Mouse (Mus musculus): ENCODE measurements at regions not wholly inside any gene's neighbourhood (a gene's known extent, or its start where the extent isn't known, plus 50 kb on each side); places are given as distances from the start of the nearest gene placed in this dataset.
A peak's percentile ranks its signal among the peaks of the same experiment; 100 is the strongest.
"Not testable (repeated sequence)": the region's sequence is repeated elsewhere in the genome, so short reads cannot be mapped to it uniquely, and the experiment has no call there.

- no peak for DNase-seq
These were observed 393.0 kb upstream of the Slc39a10 start for GRCm38 (mm10) chr1:47285639-47286038.

GRCm38 (mm10) chr1:47278321-47279020 is 385.8 kb upstream of the Slc39a10 start:
- no peak for DNase-seq

DNA sequence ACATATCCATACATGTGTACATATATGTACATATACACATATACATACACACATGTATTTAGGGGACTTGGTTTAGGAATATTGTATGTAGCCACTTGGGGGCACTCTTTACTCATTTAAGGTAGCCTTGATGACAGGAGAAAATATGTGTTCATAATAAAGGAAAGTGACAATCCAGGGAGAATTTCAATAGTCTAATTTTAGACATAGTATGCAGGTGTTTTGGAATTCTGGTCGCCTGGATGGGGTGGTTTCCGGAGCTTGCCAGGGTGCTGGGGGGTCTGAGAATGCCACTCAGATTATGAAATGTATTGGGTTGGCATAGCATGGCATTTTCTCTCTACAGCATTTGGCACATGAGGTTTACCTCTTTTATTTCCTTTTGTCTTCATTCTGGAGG is 385.2 kb upstream of the Slc39a10 start:
- DNase-seq: peak in 1 of 2 experiments; percentile 2

- no peak for DNase-seq
These were observed 379.5 kb upstream of the Slc39a10 start for GRCm38 (mm10) chr1:47272131-47272530.

DNA sequence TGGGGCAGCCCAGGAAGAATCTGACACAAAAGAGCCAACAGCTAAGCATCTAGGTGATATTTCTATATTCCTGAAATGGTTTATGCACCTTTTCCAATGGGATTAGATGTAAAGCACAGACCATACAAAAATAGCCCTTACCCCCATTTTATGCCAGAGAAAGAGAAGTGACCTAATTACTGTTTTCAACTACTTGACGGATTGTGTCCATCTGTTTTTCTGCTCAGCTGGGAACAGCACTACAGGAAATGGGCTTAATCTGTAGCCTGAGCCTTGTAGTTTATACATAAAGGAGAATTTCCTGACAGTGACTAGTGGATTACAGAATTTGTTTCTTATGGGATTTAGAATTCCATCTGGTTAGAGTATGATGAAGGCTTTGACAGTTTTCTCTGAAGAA is 371.0 kb upstream of the Slc39a10 start:
- DNase-seq: no peak

DNA sequence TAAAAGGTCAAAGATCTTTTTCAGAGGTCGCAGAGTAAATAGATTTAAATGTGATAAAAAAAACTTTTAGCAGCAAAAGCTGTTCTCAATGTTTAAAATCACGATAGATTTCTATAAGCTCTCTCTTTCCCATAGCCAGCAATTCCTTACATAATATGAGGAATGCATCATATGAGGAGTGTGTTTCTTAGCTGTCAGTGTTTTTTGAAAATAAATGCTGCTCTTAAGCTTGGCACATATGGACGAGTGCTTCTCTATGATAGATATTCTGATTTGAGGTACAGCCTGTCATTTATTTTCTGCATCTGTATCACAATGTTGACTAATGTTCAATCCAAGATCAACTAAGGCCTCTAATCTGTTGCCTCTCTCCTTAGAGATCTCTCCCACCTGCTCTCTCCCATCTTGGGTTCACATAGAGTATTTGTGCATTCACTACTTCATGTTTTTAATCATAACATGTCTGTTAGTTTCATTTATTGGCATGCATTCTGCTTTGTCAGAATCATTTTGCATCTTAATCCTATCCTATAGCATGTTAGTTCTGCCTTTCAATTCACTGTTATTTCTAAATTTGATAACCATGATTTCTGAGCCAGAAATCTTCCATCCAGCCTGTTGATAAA is 369.0 kb upstream of the Slc39a10 start:
- no peak for DNase-seq

- DNase-seq: not testable (repeated sequence)
These were observed 358.1 kb upstream of the Slc39a10 start for GRCm38 (mm10) chr1:47250706-47251105.

- no peak for DNase-seq
These were observed 324.4 kb upstream of the Slc39a10 start for GRCm38 (mm10) chr1:47217088-47217487.

- no peak for DNase-seq
These were observed 323.9 kb upstream of the Slc39a10 start for GRCm38 (mm10) chr1:47216419-47217002.

GRCm38 (mm10) chr1:47213476-47213875 is 320.8 kb upstream of the Slc39a10 start:
- no peak for DNase-seq

- DNase-seq: no peak
These were observed 300.3 kb upstream of the Slc39a10 start for GRCm38 (mm10) chr1:47193001-47193400.

- no peak for DNase-seq
These were observed 271.8 kb upstream of the Slc39a10 start for GRCm38 (mm10) chr1:47164417-47164816.

GRCm38 (mm10) chr1:47163808-47164410 is 271.3 kb upstream of the Slc39a10 start:
- DNase-seq: no peak

- DNase-seq: not testable (repeated sequence)
These were observed 237.4 kb upstream of the Slc39a10 start for GRCm38 (mm10) chr1:47130031-47130430.

DNA sequence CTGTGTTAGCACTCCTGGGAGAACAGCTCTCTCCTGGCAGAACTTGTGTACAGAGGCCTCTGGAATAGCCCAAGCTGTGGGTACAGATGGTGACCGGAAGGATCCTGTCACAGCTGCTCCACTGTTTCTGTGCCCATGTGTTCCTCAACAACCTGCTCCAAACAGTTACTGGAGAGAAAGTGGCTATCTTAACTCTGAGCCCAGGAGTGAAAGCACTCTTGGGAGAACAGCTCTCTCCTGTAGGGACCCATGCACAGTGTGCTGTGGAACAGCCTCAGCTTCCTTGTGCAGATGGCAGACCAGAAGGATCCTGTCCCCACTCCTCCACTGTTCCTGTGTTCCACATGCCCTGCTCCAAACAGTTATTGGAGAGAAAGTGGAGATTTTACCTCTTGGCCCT is 227.0 kb upstream of the Slc39a10 start:
- DNase-seq: no peak

GRCm38 (mm10) chr1:47116681-47117080 is 224.0 kb upstream of the Slc39a10 start:
- DNase-seq: not testable (repeated sequence)

GRCm38 (mm10) chr1:47112494-47112893 is 219.8 kb upstream of the Slc39a10 start:
- DNase-seq: no peak

DNA sequence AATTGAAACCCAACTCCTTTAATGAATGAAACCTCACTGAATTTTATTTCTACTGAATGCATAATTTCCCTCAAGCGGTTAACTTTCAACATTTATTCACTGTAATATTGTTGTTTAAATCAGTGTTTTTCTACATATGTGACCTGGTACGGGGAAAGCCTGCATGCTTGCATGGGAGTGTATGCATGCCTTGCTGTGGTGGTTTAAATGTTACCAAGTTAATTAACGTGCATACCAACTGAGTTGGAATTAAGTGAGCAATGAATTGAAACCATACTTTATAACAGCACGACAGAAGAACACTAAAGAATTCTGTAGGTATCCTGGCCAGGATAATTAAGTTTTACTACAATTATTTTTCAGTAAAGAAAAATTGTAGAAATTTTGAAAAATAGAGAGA is 211.4 kb upstream of the Slc39a10 start:
- DNase-seq: no peak

DNA sequence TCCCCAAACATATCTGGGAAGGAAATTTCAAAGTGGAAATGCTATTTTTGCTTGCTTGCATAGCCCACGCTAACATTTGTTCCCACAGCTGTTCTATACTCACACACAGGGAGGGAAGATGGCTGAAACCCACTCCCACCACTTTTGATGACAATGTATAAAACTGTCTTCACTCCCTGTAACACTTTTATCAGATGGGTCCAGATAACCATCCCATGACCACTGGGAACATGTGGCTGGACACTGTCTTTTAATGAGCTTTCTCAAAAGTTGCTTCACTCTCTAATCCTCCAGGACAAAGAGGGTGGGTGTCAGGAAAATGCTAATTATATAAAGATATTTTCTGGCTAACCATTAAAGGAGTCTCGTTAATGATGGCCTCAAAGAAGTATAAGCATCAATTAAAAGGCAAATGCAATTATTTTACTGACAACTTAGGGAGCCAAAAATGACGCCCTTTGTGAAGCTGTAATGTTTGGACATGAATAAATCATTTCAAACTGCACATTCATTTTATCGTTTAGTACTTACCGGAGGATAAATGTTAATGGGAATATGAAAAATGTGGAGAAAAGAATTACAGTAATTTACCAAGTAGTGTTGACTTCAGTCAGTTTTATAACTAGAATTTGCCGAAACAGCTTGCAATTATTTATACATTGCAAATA is 210.8 kb upstream of the Slc39a10 start:
- DNase-seq: no peak

GRCm38 (mm10) chr1:47097084-47097996 is 204.7 kb upstream of the Slc39a10 start:
- DNase-seq: no peak

- no peak for DNase-seq
These were observed 201.8 kb upstream of the Slc39a10 start for GRCm38 (mm10) chr1:47094498-47094897.

All from kidney, postnatal 4 days (tissue).